Mouse (Mus musculus): ENCODE data around the gene Ripor2. TPM values are rescaled to one million over a fixed set of nuclear protein-coding genes. Genes with fewer than 3 reads are reported as not detected.

Ripor2 gene
- total RNA-seq, 1 experiment from 2014 or later: 610 TPM

DNA sequence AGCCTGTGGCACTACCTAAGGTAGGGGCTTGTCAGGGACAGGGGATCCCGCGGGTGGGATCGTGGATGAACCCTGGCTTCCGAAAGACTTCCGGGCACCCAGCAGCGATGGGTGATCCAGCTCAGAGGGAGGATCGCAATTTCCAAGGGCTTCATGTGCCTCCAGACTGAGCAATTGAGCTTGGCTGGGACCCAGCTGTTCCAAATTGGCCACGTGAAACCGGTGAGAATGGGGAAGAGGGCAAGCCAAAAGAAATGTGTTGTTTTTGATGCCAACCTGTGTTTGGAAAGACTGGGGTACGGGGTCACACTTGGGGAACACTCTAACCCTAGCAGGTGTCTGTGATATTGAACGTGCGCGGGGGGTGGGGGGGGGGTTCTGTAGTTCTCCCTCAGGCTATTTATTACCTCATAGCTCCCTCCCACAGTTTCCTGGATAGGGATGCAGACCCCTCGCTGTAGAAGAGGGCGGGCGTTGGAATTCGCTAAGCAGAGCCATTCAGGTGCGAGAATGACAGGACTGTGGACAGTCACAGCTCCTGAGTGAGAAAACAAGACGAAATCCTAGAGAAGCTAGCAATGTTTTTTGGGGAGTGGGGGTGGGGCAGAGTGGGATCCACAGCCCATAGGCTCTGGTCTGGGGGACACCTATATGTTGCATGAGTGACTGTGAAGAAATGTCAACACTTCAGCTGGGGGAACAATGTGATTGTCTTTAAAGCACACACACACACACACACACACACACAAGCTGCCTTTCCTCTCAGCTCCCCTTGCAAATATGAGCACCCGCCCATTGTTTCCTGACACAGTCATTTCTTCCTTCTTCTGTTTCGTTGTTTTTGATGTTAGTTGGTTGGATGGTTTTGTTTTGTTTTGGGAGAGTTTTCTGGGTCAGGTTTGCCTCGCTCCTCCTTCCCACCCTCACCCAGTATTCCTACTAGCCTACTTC, 57.5 kb downstream of the Ripor2 start:
- ATAC-seq (ENCODE audit: extremely low read depth, insufficient number of reproducible peaks, low FRiP score, poor library complexity, severe bottlenecking): peak; percentile 18; the same call in 1 of the 2 replicates

DNA sequence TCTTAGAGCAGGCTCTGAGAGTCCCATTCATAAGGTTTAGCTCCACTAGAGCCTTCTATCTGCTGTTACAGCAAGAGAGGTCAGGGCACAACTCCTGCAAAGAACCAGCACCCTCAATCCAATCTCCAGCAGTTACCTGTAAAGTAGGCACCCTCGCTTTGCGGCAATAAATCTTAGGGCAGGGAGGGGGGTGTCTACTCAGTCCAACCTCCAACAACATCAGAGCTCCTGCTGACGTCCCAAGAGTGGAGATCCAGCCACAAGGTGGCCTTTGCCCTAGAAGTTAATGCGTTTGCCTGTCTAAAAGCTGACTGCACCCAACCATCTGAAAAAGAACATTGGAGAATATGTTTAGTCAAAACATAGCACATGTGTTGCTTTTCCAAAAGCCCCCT, 58.2 kb downstream of the Ripor2 start:
- 0 out of 2 replicates have a peak, but pooled peaks have one; percentile 8 for ATAC-seq (ENCODE audit: extremely low read depth, insufficient number of reproducible peaks, low FRiP score, poor library complexity, severe bottlenecking)

DNA sequence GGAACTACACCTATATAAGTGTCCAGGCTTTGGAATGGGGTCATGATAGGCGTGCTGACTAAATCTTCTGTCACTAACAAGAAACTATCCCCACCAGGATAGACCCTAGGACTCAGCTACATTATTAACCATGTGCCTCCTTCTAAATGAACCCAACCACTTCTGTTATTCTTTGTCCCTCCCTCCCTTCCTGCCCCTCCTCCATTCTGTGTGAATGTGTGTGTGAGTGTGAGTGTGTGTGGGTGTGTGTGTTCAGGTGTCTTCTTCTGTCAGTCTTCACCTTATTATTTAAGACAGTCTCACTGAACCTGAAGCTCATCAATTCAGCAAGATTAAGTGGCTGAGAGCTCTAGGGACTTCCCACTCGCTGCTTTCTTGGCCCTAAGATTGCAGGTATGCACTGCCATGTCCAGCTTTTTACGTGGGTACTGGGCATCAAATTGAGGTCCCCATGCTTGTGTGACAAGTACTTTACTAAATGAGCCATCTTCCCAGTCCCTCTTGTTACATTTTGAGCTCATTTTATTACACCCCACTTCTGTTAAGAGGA, 58.9 kb downstream of the Ripor2 start:
- ATAC-seq (ENCODE audit: extremely low read depth, insufficient number of reproducible peaks, low FRiP score, poor library complexity, severe bottlenecking): no peak

DNA sequence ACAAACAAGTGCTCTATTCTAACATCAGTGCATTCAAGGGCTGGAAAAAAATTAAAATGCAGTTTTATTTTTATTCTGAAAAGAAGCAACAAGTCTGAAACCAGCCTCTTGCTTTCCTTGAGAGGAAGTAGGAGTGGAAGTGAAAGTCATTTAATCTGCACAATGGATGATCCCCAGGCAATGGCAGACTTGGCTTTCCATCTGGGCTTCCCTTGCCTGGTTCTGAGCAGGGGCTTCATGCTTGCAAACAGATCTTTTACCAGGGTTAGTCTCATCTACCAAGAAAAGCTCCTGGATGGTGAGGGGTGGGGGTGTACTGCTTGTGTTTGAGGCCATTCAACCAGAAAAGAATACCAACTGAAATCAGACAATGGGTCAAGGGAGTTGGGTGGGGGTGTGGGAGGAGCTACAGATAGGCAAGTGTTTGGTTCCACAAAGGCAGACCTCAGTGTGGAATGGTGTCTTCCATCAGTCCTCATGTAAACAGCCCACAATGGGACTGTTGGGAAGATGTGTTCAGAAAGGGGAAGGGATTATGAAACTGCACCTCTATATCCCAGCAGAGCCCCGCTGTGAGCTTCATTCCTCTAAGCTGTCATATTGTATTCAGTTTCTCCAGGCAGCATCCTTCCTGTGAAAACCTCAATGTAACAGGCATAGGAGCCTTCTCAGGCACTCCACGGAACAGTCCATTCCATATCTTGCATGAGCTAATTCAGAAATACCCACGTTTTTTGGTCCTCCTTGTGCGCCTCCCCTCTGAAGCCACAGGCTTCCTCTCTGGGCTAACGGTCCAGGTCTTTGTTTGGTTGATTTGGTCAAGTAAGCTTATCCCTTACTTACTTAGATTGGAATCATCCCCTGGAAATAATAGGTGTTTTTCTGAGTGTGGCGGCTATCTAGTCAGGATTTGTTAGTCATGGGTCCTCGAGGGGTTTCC, 59.8 kb downstream of the Ripor2 start:
- no peak for ATAC-seq (ENCODE audit: extremely low read depth, insufficient number of reproducible peaks, low FRiP score, poor library complexity, severe bottlenecking)

DNA sequence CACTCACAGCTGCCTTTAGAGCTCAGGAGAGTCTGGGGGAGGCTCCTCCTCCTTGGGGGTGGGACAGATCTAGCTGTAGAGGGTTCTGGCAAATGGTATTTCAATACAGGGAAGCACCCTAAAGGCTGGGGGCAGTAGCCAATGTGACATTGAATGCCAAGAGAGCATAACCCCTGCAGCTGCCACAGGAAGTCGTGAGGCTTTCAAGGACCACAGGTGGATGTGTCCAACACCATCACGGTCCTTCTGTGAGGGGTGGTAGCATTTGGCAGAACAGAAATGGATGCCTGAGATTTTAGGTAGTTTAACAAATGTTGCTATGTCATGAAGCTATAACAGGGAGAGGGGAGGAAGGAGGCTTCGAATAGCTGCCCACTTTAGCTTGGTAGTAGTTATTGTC, 63.2 kb downstream of the Ripor2 start:
- no peak for ATAC-seq (ENCODE audit: extremely low read depth, insufficient number of reproducible peaks, low FRiP score, poor library complexity, severe bottlenecking)

DNA sequence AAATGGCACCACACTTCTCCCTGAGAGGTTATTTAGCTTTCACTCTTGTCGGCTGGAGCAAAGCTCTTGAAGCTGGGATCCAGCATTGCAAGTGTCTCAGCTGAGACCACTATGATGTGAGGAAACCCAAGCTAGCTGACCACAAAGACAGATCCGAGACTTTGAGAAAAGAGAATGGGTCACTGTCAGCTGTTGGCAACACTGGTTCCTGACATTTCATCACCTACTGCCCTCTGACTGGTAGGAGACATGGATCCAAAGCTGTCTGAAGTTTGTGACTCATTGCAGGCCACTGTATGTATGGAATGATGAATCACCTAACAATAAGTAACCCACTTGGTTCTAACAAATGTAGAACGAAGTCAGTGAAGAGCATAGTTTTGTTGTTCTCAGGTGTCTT, 64.3 kb downstream of the Ripor2 start:
- no peak for ATAC-seq (ENCODE audit: extremely low read depth, insufficient number of reproducible peaks, low FRiP score, poor library complexity, severe bottlenecking)

DNA sequence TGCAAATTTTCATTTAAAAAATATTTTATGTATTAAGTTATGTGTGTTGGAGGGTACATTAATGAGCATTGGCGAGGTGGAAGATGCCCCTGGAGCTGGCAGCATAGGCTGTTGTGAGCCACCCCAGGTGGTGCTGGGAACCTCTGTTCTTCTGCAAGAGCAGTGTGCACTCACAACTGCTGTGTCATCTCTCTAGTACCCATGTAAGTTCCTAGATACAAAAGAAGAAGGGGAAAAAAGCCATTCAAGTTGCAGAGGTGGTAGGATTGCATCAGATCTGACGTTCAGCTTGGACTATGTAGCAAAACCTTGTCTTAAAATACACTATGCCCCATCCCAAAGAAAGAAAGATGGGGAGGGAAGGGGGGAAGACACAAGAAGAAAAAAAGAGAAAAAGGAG, 65.5 kb downstream of the Ripor2 start:
- ATAC-seq (ENCODE audit: extremely low read depth, insufficient number of reproducible peaks, low FRiP score, poor library complexity, severe bottlenecking): no peak

DNA sequence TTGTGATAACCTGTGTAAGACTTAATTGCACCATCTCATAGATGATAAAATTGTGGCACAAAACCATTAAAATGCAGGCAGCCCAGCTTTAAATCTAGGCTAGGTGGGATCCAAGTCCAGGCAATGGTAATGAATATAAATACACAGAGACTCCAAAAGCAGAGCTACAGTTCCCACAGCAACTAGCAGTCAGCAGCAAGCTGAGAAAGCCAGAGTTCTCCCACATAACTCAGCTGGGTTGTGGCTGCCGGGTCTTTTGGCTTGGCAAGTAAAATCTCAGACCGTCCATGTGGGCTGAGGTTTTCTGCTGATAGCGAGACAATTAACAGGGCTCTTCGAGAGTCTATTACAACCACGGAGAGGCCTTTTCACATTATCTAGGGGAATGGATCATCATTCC, 66.0 kb downstream of the Ripor2 start:
- no peak for ATAC-seq (ENCODE audit: extremely low read depth, insufficient number of reproducible peaks, low FRiP score, poor library complexity, severe bottlenecking)

DNA sequence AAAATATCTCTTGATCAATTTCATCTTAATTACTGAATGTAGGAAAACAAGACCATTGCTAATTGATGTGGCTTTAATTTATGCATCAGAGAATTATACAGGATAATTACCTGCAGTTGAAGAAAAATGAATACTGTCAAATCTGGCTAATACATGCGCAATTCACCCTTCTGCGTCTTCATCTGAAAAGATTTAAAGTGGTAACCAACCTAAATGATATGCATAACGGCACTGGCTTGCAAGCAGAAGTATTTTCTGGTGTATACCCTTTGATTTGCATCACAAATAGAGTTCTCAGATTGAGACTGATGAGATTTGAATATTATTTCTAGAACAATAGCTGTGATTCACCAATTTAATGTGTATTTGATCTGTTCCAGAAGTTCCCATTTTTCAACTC, 66.7 kb downstream of the Ripor2 start:
- ATAC-seq (ENCODE audit: extremely low read depth, insufficient number of reproducible peaks, low FRiP score, poor library complexity, severe bottlenecking): no peak

DNA sequence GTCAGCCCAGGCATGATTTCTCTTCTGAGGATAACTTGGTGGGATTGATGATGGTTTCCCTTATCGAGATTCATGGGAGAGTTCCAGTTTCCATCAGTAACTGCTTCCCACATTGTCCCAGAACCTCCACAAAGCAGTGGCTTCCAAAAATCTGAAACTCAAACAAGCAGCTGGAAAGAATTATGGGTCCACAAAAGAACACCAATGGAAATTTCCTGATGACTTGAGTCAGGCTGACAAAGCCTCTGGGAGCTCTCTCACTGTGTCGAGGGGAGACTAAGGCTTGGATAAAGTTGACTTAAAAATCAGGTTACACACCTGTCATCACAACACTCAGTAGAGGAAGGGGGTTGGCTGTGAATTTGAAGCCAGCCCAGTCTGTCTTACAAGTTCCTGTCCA, 67.1 kb downstream of the Ripor2 start:
- no peak for ATAC-seq (ENCODE audit: extremely low read depth, insufficient number of reproducible peaks, low FRiP score, poor library complexity, severe bottlenecking)

DNA sequence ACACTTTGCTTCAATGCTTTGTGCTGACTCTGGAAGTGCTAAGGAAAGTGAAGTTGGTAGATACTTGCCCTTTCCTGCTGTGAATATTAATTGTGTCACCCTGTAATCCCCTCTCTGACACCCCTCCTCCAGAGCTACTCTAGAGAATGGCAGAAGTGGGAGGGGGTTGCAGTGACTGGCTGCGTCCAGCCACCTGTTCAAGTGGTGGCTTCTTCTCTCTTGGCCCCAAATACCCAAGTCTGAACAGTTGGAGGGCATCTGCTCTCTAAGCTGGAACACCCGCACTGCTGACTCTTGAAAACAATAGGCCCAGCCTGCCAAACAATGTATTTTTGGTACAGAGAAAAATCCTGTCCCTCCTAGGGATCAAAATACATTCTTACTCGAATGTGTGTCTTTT, 69.0 kb downstream of the Ripor2 start:
- no peak for ATAC-seq (ENCODE audit: extremely low read depth, insufficient number of reproducible peaks, low FRiP score, poor library complexity, severe bottlenecking)

DNA sequence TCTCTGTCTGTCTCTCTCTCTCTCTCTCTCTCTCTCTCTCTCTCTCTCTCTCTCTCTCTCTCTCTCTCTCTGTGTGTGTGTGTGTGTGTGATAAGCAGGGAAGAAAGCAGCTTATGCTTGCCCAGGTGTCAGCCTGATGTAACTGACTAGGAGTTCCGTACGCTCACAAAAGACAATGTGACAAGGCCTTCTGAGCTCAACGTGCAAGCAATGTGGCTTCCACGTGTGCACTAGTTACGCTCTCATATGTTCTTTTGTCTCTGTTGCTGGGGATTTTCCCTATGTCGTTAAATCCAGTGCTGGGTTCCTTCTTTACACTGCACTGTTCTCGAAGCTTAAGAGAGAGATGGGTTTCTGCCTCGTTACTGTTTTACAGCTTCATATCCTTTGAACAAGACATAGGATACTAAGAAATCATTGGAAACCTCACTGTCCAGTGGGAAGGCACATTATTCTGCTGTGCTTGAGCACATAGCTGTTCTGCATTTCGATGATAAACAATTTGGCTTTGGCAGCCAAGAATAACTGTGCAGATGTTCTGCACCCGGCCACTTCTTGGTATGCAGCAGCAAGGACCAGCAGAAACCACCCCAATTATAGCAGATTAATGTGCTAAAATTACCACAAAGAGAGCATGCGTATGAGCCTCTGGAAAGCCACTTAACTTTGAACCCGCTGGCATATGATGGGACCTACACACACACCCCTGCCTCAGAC, 73.1 kb downstream of the Ripor2 start:
- ATAC-seq (ENCODE audit: extremely low read depth, insufficient number of reproducible peaks, low FRiP score, poor library complexity, severe bottlenecking): peak; percentile 46; the same call in 1 of the 2 replicates

DNA sequence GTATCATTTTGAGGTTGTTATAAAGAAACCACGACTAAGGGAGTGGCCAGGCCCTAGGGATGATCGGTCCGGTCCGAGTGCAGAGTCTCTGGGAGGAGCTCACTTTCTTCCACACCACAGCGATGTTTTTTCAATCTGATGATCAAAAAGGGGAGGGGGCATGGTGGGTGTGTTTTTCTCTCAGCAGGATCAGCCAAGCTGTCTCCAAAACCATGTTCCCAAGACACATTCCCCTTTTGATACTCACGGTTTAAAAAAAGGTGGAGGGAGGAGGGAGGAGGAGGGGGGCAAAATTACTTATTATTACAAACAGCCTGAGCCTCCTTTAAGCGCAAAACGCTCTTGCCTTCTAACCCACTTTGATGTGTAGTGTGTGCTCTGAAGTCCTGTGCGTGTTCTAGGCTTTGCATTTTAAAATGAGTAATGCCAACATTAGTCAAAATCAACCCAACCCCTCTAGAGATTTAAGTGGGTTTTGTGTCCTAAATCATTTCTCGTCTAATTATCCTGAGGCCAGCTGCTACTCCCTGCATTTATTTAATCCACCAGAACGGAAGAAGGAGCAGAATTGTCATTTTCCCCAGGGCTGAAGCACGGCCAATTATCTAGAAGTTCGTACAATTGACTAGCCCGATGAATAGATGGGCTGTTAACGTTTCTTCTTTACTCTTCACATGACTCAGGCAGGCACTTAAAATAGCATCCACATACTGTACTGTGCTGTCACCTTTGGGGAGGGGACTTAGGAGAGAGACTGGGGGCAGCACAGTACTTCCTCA, 74.9 kb downstream of the Ripor2 start:
- no peak for ATAC-seq (ENCODE audit: extremely low read depth, insufficient number of reproducible peaks, low FRiP score, poor library complexity, severe bottlenecking)

DNA sequence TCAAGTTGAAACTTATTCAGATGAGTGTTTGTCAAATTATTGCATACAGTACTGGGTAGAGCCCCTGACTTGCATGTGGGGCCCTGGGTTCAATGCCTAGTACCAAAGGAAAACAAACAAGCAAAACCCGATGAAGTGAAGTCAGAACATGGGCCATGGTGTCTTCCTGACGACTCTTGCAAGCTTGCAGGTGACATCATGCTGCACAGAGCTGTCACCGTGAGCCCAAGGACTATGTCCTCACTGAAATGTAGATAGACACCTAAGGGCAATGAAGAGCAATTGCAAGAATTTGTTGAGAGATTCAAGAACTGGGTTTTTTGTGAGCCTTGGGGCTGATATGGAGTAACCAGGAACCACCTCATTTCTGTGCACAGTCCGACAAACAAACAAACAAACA, 84.8 kb downstream of the Ripor2 start:
- ATAC-seq (ENCODE audit: extremely low read depth, insufficient number of reproducible peaks, low FRiP score, poor library complexity, severe bottlenecking): no peak

DNA sequence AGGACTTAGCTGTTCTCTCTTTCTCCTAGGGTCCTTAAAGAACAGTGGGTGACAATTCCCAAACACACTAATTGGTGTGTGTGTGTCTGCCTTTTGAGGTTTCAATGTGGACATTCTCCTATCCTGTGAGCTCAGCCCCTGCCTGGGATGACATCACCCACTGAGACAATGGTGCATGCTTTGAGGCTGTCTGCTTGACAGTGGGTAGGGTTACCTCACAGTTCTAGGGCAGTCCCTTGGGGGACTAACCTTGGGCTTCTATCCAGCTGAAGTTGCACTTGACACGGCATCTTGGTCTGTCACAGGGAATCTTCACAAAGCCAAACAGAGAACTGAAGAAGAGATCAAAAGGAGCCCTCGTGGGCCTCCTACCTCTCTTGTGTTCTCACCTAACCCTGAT, 86.6 kb downstream of the Ripor2 start:
- ATAC-seq (ENCODE audit: extremely low read depth, insufficient number of reproducible peaks, low FRiP score, poor library complexity, severe bottlenecking): no peak

DNA sequence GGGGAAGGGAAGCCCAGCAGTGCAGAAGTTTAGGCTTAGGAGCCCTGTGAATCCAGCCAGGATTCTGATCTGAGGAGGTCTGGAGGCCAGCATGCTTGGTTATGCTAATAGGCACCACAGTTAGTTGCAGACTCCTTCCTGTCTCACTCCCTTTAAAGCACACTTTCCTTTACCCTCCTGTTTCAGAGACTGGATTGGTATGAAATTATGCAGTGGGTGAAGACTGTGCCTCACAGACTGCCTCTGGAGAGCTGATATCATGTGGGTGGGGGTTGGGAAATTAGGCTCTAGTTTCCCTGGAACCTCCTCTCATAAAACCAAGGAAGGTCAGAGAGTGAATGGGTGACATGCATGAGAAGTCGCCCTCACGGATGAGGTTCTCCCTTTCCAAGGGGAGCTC, 88.7 kb downstream of the Ripor2 start:
- ATAC-seq (ENCODE audit: extremely low read depth, insufficient number of reproducible peaks, low FRiP score, poor library complexity, severe bottlenecking): no peak

DNA sequence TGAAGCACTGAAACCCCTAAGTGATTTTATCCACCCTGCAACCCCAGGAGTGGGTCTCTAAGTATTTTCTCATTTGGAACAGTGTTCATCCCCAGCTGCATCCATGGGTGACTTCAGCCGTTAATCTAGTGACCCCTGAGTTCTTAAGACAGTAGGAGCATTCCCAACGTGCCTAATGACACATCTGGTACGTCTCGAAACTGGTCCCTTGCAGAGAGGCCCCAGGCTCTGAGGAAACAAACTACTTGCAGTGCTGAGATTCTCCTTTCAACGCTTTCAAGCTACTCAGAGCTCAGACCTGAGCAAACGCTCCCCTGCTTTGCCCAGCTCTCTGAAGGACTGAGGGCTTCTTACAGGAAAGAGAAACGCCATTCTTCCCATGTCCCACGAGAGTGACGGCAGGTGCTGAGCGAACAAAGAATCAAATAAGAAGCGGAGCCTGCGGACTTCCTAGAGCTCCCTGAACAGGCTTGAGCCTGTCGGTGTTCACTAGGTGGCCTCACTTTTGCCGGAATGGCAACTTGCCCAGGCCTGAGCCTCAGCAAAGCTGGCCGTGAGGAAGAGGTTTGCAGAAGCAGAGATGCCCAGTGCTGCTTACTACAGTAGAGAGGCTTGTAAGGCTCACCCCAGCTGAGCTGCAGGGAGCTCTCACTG, 97.2 kb downstream of the Ripor2 start:
- ATAC-seq (ENCODE audit: extremely low read depth, insufficient number of reproducible peaks, low FRiP score, poor library complexity, severe bottlenecking): no peak

DNA sequence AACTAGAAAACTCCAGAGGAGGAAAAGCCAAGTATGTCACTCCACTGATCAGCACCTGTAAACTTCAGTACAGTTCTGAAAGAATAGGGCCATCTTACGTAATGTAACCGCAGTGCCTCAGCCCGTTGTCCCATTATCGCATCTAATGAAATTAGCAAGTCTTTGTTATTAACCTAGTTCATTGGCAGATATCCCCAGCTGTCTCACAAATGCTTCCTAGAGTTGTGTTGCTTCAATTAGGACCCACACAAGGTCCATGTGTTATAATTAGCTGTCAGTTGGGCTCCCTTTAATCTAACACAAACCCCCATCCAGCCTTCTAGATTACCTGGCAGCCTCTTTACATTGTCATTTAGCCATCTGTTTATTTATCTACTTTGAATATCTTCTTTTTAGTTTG, 99.0 kb downstream of the Ripor2 start:
- ATAC-seq (ENCODE audit: extremely low read depth, insufficient number of reproducible peaks, low FRiP score, poor library complexity, severe bottlenecking): no peak

Measured in neutrophil, adult 5-6 weeks (primary cell).